Mouse (Mus musculus) forebrain, embryonic 14.5 days (tissue): ENCODE data around the gene Plekha6. TPM values are rescaled to one million over a fixed set of nuclear protein-coding genes. Genes with fewer than 3 reads are reported as not detected.

ENCODE experiments used
- ATAC-seq: fragments of 200-750 bp; cut with Nextera tagmentation; 2 replicates; pipeline ENCODE4 v1.8.0; 2017; ENCODE audit warnings: mild to moderate bottlenecking, moderate library complexity
- DNase-seq: peaks from one replicate; pipeline ENCODE4 v3.0.0-alpha.2; 2015; ENCODE audit warnings: low spot score
- H3K27ac ChIP-seq: fragments of 300-500 bp; sonication (generic); 2 replicates; pipeline ENCODE4 v1.5.1; 2014; ENCODE audit warnings: low read depth, mild to moderate bottlenecking, control low read depth, low read length, moderate library complexity
- H3K27me3 ChIP-seq: fragments of 300-500 bp; sonication (generic); replicated peaks from 2 replicates; pipeline ENCODE4 v1.6.1; 2014; ENCODE audit warnings: low read length, control low read depth, mixed read lengths; ENCODE audit not compliant: control insufficient read depth, insufficient read depth
- H3K36me3 ChIP-seq: fragments of 300-500 bp; sonication (generic); 2 replicates; pipeline ENCODE4 v1.6.1; 2014; ENCODE audit warnings: low read length, control low read depth; ENCODE audit not compliant: control insufficient read depth, insufficient read depth
- H3K4me1 ChIP-seq: fragments of 300-500 bp; sonication (generic); 2 replicates; pipeline ENCODE4 v1.6.1; 2014; ENCODE audit warnings: antibody characterized with exemption, low read length, control low read depth; ENCODE audit not compliant: control insufficient read depth, insufficient read depth
- H3K4me2 ChIP-seq: fragments of 300-500 bp; sonication (generic); 2 replicates; pipeline ENCODE4 v1.6.1; 2014; ENCODE audit warnings: mild to moderate bottlenecking, control low read depth, low read length
- H3K4me3 ChIP-seq: fragments of 300-500 bp; sonication (generic); 2 replicates; pipeline ENCODE4 v1.5.1; 2014; ENCODE audit warnings: low read depth, low read length, control low read depth
- H3K9ac ChIP-seq: fragments of 300-500 bp; sonication (generic); 2 replicates; pipeline ENCODE4 v1.6.1; 2014; ENCODE audit warnings: mild to moderate bottlenecking, low read length, control low read depth, moderate library complexity
- H3K9me3 ChIP-seq: fragments of 300-500 bp; sonication (generic); replicated peaks from 2 replicates; pipeline ENCODE4 v1.6.1; 2016; ENCODE audit warnings: low read length, control low read depth, mixed read lengths; ENCODE audit not compliant: control insufficient read depth
- WGBS: fragments of 180-500 bp; shearing (Covaris S2); extraction: QIAGEN DNeasy Blood & Tissue Kit; methylation state at CpG from one replicate; pipeline ENCODE4 v1.1.7; 2014; 5-methylcytosine and 5-hydroxymethylcytosine counted together
- polyA plus RNA-seq: library from polyadenylated mRNA; unstranded; fragments of >200 nt; fragmentation: Nextera tagmentation; extraction: Ambion mirVana; gene quantifications from 2 replicates; pipeline ENCODE4 v1.2.1, GENCODE M21; 2014

Plekha6 gene
- polyA plus RNA-seq, 1 experiment from 2014 or later, result 7.3 TPM

DNA sequence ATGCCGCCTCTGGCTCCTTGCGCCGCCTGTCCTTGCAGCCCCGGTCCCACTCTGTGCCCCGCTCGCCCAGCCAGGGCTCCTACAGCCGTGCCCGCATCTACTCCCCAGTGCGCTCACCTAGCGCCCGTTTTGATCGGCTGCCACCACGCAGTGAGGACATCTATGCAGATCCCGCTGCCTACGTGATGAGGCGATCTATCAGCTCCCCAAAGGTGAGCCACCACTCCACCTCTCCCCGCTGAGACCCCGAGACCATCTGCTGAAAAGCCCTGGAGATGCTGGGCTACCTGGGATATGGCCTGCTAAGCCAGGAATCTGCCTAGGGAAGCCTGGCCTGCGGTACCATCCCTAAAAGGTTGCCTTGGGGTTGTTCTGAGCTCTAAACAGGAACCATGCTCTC is 110.2 kb downstream of the Plekha6 start:
- H3K27me3 ChIP-seq, result no peaks in the 10 kb centered on the region
- no peaks in the 10 kb centered on the region for H3K9me3 ChIP-seq
- H3K4me2 ChIP-seq, result no peak overlapping the region
- H3K4me1 ChIP-seq, result no peaks in the 10 kb centered on the region
- no peak overlapping the region for H3K9ac ChIP-seq
- no peak overlapping the region for H3K4me3 ChIP-seq
- peaks cover 44% of the 10 kb centered on the region for H3K36me3 ChIP-seq
- no peak for ATAC-seq
- no peak overlapping the region for H3K27ac ChIP-seq
- WGBS, result 94% methylated on average over 19 of the region's 19 CpGs
- DNase-seq, result no peak

- Histone ChIP-seq H3K4me2 (no peak overlapping the region), H3K27me3 (no peaks in the 10 kb centered on the region), H3K4me1 (no peaks in the 10 kb centered on the region), H3K27ac (no peak overlapping the region), H3K9ac (no peak overlapping the region), H3K4me3 (no peak overlapping the region), H3K36me3 (peaks cover 35% of the 10 kb centered on the region), H3K9me3 (no peaks in the 10 kb centered on the region)
- DNase-seq (no peak), ATAC-seq (no peak)
- 85% methylated on average over 5 of the region's 5 CpGs for WGBS
These were observed 113.0 kb downstream of the Plekha6 start for GRCm38 (mm10) chr1:133276983-133277382.

GRCm38 (mm10) chr1:133278539-133278938 is 114.5 kb downstream of the Plekha6 start:
- no peak for DNase-seq
- 86% methylated on average over 6 of the region's 6 CpGs for WGBS
- H3K4me2 ChIP-seq, result no peak overlapping the region
- no peak overlapping the region for H3K9ac ChIP-seq
- H3K9me3 ChIP-seq, result no peaks in the 10 kb centered on the region
- H3K4me3 ChIP-seq, result no peak overlapping the region
- H3K4me1 ChIP-seq, result no peaks in the 10 kb centered on the region
- no peak overlapping the region for H3K27ac ChIP-seq
- peaks cover 34% of the 10 kb centered on the region for H3K36me3 ChIP-seq
- no peaks in the 10 kb centered on the region for H3K27me3 ChIP-seq
- ATAC-seq, result no peak

- Histone ChIP-seq H3K9me3 (no peaks in the 10 kb centered on the region), H3K4me1 (no peaks in the 10 kb centered on the region), H3K9ac (no peak overlapping the region), H3K4me2 (no peak overlapping the region), H3K27ac (no peak overlapping the region), H3K4me3 (no peak overlapping the region), H3K36me3 (peaks cover 29% of the 10 kb centered on the region), H3K27me3 (no peaks in the 10 kb centered on the region)
- whole genome bisulfite sequencing, result 77% methylated on average over 15 of the region's 15 CpGs
- ATAC-seq (no peak), DNase-seq (no peak)
These were observed 115.1 kb downstream of the Plekha6 start for GRCm38 (mm10) chr1:133278946-133279631.

GRCm38 (mm10) chr1:133279632-133280093 is 115.7 kb downstream of the Plekha6 start:
- H3K4me2 ChIP-seq, result no peak overlapping the region
- peaks cover 24% of the 10 kb centered on the region for H3K36me3 ChIP-seq
- ATAC-seq, result no peak
- no peaks in the 10 kb centered on the region for H3K4me1 ChIP-seq
- H3K9me3 ChIP-seq, result no peaks in the 10 kb centered on the region
- H3K27me3 ChIP-seq, result no peaks in the 10 kb centered on the region
- no peak overlapping the region for H3K4me3 ChIP-seq
- no peak for DNase-seq
- no peak overlapping the region for H3K9ac ChIP-seq
- 73% methylated on average over 11 of the region's 11 CpGs for WGBS
- H3K27ac ChIP-seq, result no peak overlapping the region

DNA sequence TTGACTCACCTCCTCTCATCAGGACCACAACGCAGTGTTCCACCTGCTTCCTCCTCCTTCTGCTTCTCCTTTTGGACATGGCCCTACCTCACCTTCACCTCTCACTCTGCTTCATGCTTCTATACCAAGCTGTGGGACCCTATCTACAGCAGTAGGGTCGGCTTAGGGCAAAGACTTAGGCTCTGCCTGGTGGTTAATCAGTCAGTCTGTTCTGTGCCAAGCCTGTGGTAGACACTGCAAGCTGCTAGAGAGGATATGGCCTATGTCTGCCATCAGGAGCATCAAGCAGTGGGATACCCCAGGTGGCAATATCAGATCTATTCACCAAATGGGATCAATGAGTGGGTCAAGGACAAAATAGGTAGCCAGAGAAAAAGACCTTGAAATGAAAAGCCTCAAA is 116.5 kb downstream of the Plekha6 start:
- H3K4me2 ChIP-seq, result no peak overlapping the region
- DNase-seq (no peak), ATAC-seq (no peak)
- WGBS, result 90% methylated on average over 2 of the region's 2 CpGs
- no peak overlapping the region for H3K9ac ChIP-seq
- H3K36me3 ChIP-seq, result peaks cover 27% of the 10 kb centered on the region
- H3K27ac ChIP-seq, result no peak overlapping the region
- no peaks in the 10 kb centered on the region for H3K9me3 ChIP-seq
- H3K4me3 ChIP-seq, result no peak overlapping the region
- no peaks in the 10 kb centered on the region for H3K4me1 ChIP-seq
- H3K27me3 ChIP-seq, result no peaks in the 10 kb centered on the region

DNA sequence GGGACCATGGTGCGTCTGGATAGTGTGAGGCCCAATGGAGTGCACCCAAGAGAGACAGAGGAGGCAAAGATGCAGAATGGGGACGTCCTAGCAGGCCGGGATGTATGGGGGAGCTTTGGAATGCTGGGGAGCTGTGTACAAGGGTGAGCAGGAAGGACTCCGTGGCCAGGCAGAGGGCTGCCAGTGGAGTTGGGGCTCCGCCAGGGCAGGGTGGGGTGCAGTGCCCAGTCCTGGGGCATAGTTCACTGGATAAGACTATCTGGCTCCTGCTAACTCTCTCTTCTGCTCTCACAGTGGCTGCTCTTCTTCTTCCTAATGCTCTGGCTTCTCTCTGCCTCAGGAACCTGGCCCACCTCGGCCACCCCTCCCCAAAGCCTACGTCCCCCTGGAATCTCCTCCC is 121.9 kb downstream of the Plekha6 start:
- ATAC-seq, result no peak
- H3K4me1 ChIP-seq, result no peaks in the 10 kb centered on the region
- H3K9ac ChIP-seq, result no peak overlapping the region
- no peak overlapping the region for H3K4me3 ChIP-seq
- WGBS, result 86% methylated on average over 7 of the region's 7 CpGs
- DNase-seq, result no peak
- no peak overlapping the region for H3K27ac ChIP-seq
- no peak overlapping the region for H3K4me2 ChIP-seq
- H3K9me3 ChIP-seq, result no peaks in the 10 kb centered on the region
- H3K36me3 ChIP-seq, result peaks cover 54% of the 10 kb centered on the region
- H3K27me3 ChIP-seq, result no peaks in the 10 kb centered on the region

DNA sequence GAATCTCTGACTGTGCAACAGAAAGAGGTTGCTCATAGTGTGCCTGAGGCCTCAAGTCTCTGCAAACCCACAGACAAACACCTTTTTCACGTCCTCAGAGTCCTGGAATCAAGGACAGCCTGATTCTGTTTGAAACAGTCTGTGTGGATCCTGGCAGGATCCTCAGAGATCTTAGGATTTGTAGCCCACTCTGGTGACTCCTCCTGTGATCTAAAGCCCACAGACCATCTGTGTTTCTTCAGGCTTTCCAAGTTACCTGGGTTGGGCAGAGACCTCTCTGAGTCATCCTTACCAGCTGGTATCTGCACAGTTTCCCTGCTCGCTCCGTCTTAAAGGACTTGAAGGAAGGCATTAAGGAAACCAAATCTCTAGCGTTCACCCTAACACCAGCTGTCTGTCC is 123.0 kb downstream of the Plekha6 start:
- Histone ChIP-seq H3K9ac (no peak overlapping the region), H3K9me3 (no peaks in the 10 kb centered on the region), H3K4me2 (no peak overlapping the region), H3K27ac (no peak overlapping the region), H3K36me3 (peaks cover 59% of the 10 kb centered on the region), H3K4me1 (no peaks in the 10 kb centered on the region), H3K27me3 (no peaks in the 10 kb centered on the region), H3K4me3 (no peak overlapping the region)
- no peak for ATAC-seq
- WGBS, result 92% methylated on average over 4 of the region's 4 CpGs
- no peak for DNase-seq

DNA sequence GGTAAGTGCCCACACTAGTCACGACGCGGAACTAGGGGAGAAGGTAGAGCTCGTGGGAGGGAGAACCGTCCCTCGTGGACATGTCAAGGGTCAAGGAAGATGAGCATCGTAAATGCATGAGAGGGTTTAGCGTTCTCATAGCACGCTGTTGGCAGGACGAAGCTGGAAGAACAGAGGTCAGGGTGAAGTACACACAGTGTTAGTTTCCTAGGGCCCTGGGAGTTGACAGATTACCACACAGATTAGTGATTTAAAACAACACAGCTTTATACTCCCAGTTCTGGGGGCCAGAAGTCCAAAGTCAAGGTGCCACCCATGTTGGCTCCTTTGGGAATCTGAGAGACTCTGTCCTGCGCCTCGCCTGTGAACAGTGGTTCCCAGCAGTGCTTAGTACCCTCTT is 123.9 kb downstream of the Plekha6 start:
- Histone ChIP-seq H3K4me1 (no peaks in the 10 kb centered on the region), H3K4me3 (no peak overlapping the region), H3K9ac (no peak overlapping the region), H3K36me3 (peaks cover 51% of the 10 kb centered on the region), H3K27me3 (no peaks in the 10 kb centered on the region), H3K27ac (no peak overlapping the region), H3K4me2 (no peak overlapping the region), H3K9me3 (no peaks in the 10 kb centered on the region)
- ATAC-seq (no peak), DNase-seq (no peak)
- 96% methylated on average over 12 of the region's 12 CpGs for WGBS
